Mouse (Mus musculus) hindbrain, embryonic 16.5 days (tissue): ENCODE results near the gene Asb12. TPM values are rescaled to one million over a fixed set of nuclear protein-coding genes. Genes with fewer than 3 reads are reported as not detected.

ENCODE experiments used
- ATAC-seq: fragments of 200-750 bp; cut with Nextera tagmentation; 2 replicates; pipeline ENCODE4 v1.8.0; 2017; ENCODE audit warnings: moderate TSS enrichment, moderate library complexity
- H3K27ac ChIP-seq: fragments of 300-500 bp; sonication (generic); 2 replicates; pipeline ENCODE4 v1.5.1; 2014; ENCODE audit warnings: low read depth, mild to moderate bottlenecking, control low read depth, low read length, moderate library complexity
- H3K27me3 ChIP-seq: fragments of 300-500 bp; sonication (generic); replicated peaks from 2 replicates; pipeline ENCODE4 v1.6.1; 2014; ENCODE audit warnings: low read length; ENCODE audit not compliant: control insufficient read depth, insufficient read depth
- H3K36me3 ChIP-seq: fragments of 300-500 bp; sonication (generic); 2 replicates; pipeline ENCODE4 v1.6.1; 2014; ENCODE audit warnings: mild to moderate bottlenecking, low read length, moderate library complexity, mixed read lengths; ENCODE audit not compliant: control insufficient read depth, insufficient read depth
- H3K4me1 ChIP-seq: fragments of 300-500 bp; sonication (generic); 2 replicates; pipeline ENCODE4 v1.6.1; 2014; ENCODE audit warnings: low read depth, low read length; ENCODE audit not compliant: control insufficient read depth, insufficient read depth
- H3K4me2 ChIP-seq: fragments of 300-500 bp; sonication (generic); 2 replicates; pipeline ENCODE4 v1.6.1; 2014; ENCODE audit warnings: mild to moderate bottlenecking, low read length, control low read depth, moderate library complexity
- H3K4me3 ChIP-seq: fragments of 300-500 bp; sonication (generic); 2 replicates; pipeline ENCODE4 v1.5.1; 2014; ENCODE audit warnings: mild to moderate bottlenecking, low read length, control low read depth, moderate library complexity
- H3K9ac ChIP-seq: fragments of 300-500 bp; sonication (generic); 2 replicates; pipeline ENCODE4 v1.6.1; 2014; ENCODE audit warnings: low read depth, mild to moderate bottlenecking, control low read depth, low read length, moderate library complexity
- H3K9me3 ChIP-seq: fragments of 300-500 bp; sonication (generic); 2 replicates; pipeline ENCODE4 v1.6.1; 2014; ENCODE audit warnings: mild to moderate bottlenecking, low read length, moderate library complexity; ENCODE audit not compliant: control insufficient read depth
- WGBS: fragments of 180-500 bp; shearing (Covaris S2); extraction: QIAGEN DNeasy Blood & Tissue Kit; methylation state at CpG from one replicate; pipeline ENCODE4 v1.1.7; 2014; 5-methylcytosine and 5-hydroxymethylcytosine counted together
- polyA plus RNA-seq: library from polyadenylated mRNA; unstranded; fragments of >200 nt; fragmentation: Nextera tagmentation; extraction: Ambion mirVana; gene quantifications from 2 replicates; pipeline ENCODE4 v1.2.1, GENCODE M21; 2015

Asb12 gene
- polyA plus RNA-seq, 1 experiment from 2014 or later = 0.24 TPM

DNA sequence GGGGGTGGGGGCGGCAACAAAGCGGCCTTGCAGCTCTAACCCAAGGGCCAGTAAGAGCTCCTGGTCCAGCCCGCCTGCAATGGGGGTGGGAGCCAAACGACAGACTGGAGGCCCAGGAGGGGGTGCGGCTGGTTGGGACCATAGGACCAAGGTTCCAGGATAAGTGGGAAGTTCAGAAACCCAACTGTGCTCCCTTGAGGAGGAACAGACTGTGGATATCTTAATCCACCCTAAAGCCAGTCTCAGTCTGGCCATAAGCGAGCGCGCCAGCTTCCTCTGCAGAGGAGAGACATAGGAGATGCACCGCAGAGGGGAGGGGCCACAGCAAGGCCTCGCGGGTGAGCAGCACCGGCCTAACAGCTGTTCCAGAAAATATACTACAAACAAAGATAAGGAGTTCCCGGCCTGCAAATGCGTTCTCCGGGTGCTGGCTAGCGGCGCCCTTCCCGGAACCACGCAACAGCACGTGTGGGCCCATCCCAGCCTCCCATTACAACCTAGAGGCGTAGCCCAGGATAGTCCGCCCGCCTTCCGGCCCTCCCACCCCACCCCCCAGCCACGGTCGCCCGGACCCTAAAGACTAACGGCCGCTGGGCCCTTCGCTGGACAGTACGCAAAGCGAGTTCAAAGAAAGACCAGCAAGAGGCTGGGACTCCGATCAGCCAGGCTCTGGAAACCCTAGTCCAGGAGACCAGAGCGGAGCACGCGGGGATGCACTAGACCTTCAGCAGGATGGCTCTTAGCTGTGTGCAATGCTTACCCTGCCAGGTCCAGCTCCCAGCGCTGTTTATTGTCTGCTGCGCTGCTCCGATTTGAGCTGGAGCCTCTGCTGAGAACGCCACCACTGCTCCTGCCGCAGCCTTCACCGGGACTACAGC is 113.7 kb downstream of the Asb12 start:
- H3K4me2 ChIP-seq = peak overlapping the region; percentile 71
- peaks cover 9% of the 10 kb centered on the region for H3K4me1 ChIP-seq
- H3K27me3 ChIP-seq = no peaks in the 10 kb centered on the region
- peak; percentile 89 for ATAC-seq
- no peaks in the 10 kb centered on the region for H3K36me3 ChIP-seq
- peak overlapping the region; percentile 80 for H3K27ac ChIP-seq
- no peaks in the 10 kb centered on the region for H3K9me3 ChIP-seq
- peak overlapping the region; percentile 53 for H3K4me3 ChIP-seq
- 19% methylated on average over 30 of the region's 42 CpGs for WGBS
- H3K9ac ChIP-seq = peak overlapping the region; percentile 60

DNA sequence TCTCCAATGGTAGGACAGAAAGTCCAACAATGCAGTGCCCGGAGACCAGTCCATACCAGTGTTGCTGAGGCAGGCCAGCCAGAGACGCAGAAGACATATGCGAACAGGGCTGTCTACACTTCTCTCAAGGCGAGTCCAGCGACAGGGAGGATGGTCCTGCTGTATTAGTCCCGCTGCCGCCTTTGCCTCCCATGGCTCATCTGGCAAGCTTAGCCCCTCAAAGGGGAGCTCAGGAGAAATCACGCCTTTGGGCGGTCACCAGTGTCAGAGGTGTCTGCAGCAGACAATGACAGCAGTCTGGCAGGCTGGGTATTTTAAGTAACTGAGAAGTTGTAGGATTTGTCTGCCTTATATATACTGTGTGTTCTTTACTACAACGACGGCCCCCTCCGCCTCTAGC is 114.4 kb downstream of the Asb12 start:
- peak overlapping the region; percentile 80 for H3K27ac ChIP-seq
- 29% methylated on average over 12 of the region's 12 CpGs for WGBS
- peaks cover 9% of the 10 kb centered on the region for H3K4me1 ChIP-seq
- H3K9ac ChIP-seq = peak overlapping the region; percentile 60
- H3K27me3 ChIP-seq = no peaks in the 10 kb centered on the region
- peak overlapping the region; percentile 53 for H3K4me3 ChIP-seq
- no peak for ATAC-seq
- H3K9me3 ChIP-seq = no peaks in the 10 kb centered on the region
- H3K4me2 ChIP-seq = peak overlapping the region; percentile 71
- no peaks in the 10 kb centered on the region for H3K36me3 ChIP-seq

DNA sequence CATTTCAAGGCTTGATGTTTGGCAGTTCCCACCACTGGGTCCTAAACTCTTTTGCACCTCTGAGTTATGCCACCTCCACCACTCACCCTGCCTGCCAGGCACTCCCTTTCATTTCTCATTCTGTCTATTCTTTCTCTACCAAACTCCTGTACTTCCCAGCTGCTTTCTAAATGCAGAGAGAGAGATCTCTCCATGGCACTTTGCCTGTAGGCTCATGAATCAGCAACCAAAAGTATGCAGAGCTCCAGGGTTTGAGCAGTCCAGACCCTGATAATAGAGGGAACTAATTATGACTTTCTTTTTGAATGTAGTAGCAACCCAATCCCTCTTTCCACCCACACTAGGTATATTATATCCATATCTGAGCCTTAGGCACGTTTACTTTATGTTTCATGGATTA is 115.5 kb downstream of the Asb12 start:
- H3K9ac ChIP-seq = no peak overlapping the region
- no peak for ATAC-seq
- no peak overlapping the region for H3K4me3 ChIP-seq
- peak overlapping the region; percentile 17; the same call in 1 of the 2 replicates for H3K4me2 ChIP-seq
- no peaks in the 10 kb centered on the region for H3K9me3 ChIP-seq
- H3K27me3 ChIP-seq = no peaks in the 10 kb centered on the region
- 64% methylated on average over 1 of the region's 1 CpGs for WGBS
- peaks cover 9% of the 10 kb centered on the region for H3K4me1 ChIP-seq
- H3K36me3 ChIP-seq = no peaks in the 10 kb centered on the region
- no peak overlapping the region for H3K27ac ChIP-seq

DNA sequence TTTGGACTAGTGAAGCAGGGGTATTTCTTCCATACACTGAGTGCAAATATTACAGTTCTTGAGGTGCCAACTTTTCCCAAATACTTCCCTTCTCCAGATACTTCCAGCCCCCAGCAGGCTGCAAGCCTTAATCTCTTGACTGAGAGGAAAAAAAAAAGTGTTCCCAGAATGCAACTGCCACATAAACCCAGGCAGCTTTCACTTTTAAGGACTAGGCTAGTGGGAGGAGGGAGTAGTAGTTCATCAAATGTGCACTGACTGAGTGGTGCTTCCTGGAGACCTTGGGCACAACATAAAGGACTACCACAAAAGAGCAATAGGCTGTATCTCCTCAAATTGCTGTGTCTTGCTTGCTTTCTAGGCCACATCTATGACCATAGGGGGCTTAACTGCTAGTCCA is 116.5 kb downstream of the Asb12 start:
- no peak overlapping the region for H3K27ac ChIP-seq
- no peak overlapping the region for H3K9ac ChIP-seq
- no peaks in the 10 kb centered on the region for H3K36me3 ChIP-seq
- H3K9me3 ChIP-seq = no peaks in the 10 kb centered on the region
- no peaks in the 10 kb centered on the region for H3K27me3 ChIP-seq
- H3K4me2 ChIP-seq = no peak overlapping the region
- no peak overlapping the region for H3K4me3 ChIP-seq
- peaks cover 9% of the 10 kb centered on the region for H3K4me1 ChIP-seq
- no peak for ATAC-seq

DNA sequence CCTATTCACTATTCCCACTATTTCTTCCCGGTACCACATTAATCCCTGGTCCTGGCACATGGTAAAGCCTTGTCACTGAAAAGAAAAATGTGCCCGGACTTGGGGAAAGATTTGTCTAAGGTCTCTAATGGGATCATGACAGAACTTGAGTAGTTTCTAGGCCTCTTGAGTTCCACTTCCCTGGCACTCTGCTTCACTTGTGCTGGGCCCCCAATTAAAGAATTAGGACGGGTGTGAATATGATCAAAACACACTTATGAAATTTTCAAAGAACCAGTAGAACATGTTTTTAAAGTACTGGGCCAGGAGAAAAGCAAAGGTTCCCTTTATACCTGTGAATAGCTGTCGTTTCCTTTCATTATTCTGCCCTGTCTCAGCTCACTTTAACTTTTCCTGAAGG is 119.3 kb downstream of the Asb12 start:
- WGBS = 88% methylated on average over 4 of the region's 4 CpGs
- ATAC-seq = no peak

DNA sequence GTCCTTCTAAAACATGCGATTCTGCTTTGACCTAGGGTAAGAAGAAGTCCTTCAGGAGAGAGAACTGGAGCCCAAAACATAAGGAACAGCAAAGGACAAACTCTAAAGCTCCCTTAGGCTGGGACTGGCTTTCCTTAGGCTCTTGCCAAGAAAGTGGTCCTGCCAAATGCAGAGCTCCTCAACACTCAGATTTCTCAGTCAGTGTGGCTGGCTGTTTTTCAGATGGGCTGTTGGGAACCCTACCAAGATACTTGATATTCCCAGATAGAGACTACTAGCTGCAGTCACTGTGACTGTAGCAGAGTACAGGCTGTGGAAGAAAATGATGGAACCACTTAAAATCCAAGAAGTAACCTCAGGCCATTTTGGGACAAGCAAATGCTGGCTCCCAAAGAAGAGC is 120.6 kb downstream of the Asb12 start:
- ATAC-seq = no peak
- H3K36me3 ChIP-seq = no peaks in the 10 kb centered on the region
- no peak overlapping the region for H3K9ac ChIP-seq
- no peak overlapping the region for H3K4me2 ChIP-seq
- no peak overlapping the region for H3K27ac ChIP-seq
- H3K27me3 ChIP-seq = no peaks in the 10 kb centered on the region
- 80% methylated on average over 1 of the region's 1 CpGs for WGBS
- no peak overlapping the region for H3K4me3 ChIP-seq
- no peaks in the 10 kb centered on the region for H3K9me3 ChIP-seq
- H3K4me1 ChIP-seq = peaks cover 4% of the 10 kb centered on the region

More for the DNA sequence above, 119.3 kb downstream of the Asb12 start:
- Histone ChIP-seq H3K9me3 (no peaks in the 10 kb centered on the region), H3K4me1 (peaks cover 9% of the 10 kb centered on the region), H3K27me3 (no peaks in the 10 kb centered on the region), H3K36me3 (no peaks in the 10 kb centered on the region), H3K27ac (no peak overlapping the region), H3K9ac (no peak overlapping the region), H3K4me3 (no peak overlapping the region), H3K4me2 (no peak overlapping the region)

Other genes with a start within 250 kb of the Asb12 start
- gene Amer1, start 113.1 kb downstream of the Asb12 start, polyA plus RNA-seq = 12.4 and 13.6 TPM in 2 replicates
- not detected in 2 replicates for gene Pfn5, start 117 bp upstream of the Asb12 start, polyA plus RNA-seq
- gene Zc4h2, start 100.5 kb upstream of the Asb12 start, polyA plus RNA-seq = 58.8 and 64.7 TPM in 2 replicates
- 2.6 and 3.7 TPM in 2 replicates for gene Zc3h12b, start 153.7 kb upstream of the Asb12 start, polyA plus RNA-seq